Mouse (Mus musculus): ENCODE measurements around the gene Rnase11. TPM values are rescaled to one million over a fixed set of nuclear protein-coding genes. Genes with fewer than 3 reads are reported as not detected.

Gene Rnase11
- polyA plus RNA-seq, 1 experiment: not detected

- H3K27ac ChIP-seq (ENCODE audit: control insufficient read depth, insufficient read depth, low read depth, low read length, poor library complexity): peak within 1 kb of the TSS; percentile 92
- WGBS: 12% methylated on average over 33 of the region's 33 CpGs
- no peak for TF ChIP-seq CTCF (IDR thresholded peaks at IDR 0.05; ENCODE audit: control insufficient read depth, insufficient read depth, low read length)
- TF ChIP-seq POLR2A (IDR thresholded peaks at IDR 0.05; ENCODE audit: borderline replicate concordance, control insufficient read depth, low read depth, low read length): 0 out of 2 replicates have a peak, but pooled peaks have one; percentile 7
- H3K4me1 ChIP-seq (ENCODE audit: control insufficient read depth, insufficient read depth, low read length): peaks cover 3% of the 10 kb centered on the region; the same call in 1 of the 2 replicates
- H3K4me3 ChIP-seq (replicated peaks; ENCODE audit: control insufficient read depth, low read depth, low read length): peak within 1 kb of the TSS; percentile 75
These were observed 41.2 kb upstream of the Rnase11 start, which contains the start of the genes Rnase4 and Ang for GRCm38 (mm10) chr14:51090921-51091900. TSS of gene Rnase4 (plus strand) at chr14:51091077. TSS of gene Ang (plus strand) at chr14:51091150.

- Histone ChIP-seq H3K4me3 (replicated peaks; ENCODE audit: control insufficient read depth, low read depth, low read length) (peak overlapping the region; percentile 75), H3K27ac (ENCODE audit: control insufficient read depth, insufficient read depth, low read depth, low read length, poor library complexity) (peak overlapping the region; percentile 92), H3K4me1 (ENCODE audit: control insufficient read depth, insufficient read depth, low read length) (peaks cover 3% of the 10 kb centered on the region; the same call in 1 of the 2 replicates)
- under 1% methylated on average over 27 of the region's 27 CpGs for WGBS
- peak; percentile 35; the same call in 1 of the 2 replicates for TF ChIP-seq POLR2A (IDR thresholded peaks at IDR 0.05; ENCODE audit: borderline replicate concordance, control insufficient read depth, low read depth, low read length)
- TF ChIP-seq CTCF (IDR thresholded peaks at IDR 0.05; ENCODE audit: control insufficient read depth, insufficient read depth, low read length): no peak
These were observed 40.3 kb upstream of the Rnase11 start for GRCm38 (mm10) chr14:51090077-51090781.

GRCm38 (mm10) chr14:51089674-51090076, 39.7 kb upstream of the Rnase11 start:
- WGBS: under 1% methylated on average over 15 of the region's 15 CpGs
- TF ChIP-seq CTCF (IDR thresholded peaks at IDR 0.05; ENCODE audit: control insufficient read depth, insufficient read depth, low read length) (no peak), POLR2A (IDR thresholded peaks at IDR 0.05; ENCODE audit: borderline replicate concordance, control insufficient read depth, low read depth, low read length) (no peak)
- H3K27ac ChIP-seq (ENCODE audit: control insufficient read depth, insufficient read depth, low read depth, low read length, poor library complexity): no peak overlapping the region
- peaks cover 3% of the 10 kb centered on the region; the same call in 1 of the 2 replicates for H3K4me1 ChIP-seq (ENCODE audit: control insufficient read depth, insufficient read depth, low read length)
- peak overlapping the region; percentile 75 for H3K4me3 ChIP-seq (replicated peaks; ENCODE audit: control insufficient read depth, low read depth, low read length)

- peaks cover 1% of the 10 kb centered on the region; the same call in 1 of the 2 replicates for H3K4me1 ChIP-seq (ENCODE audit: control insufficient read depth, insufficient read depth, low read length)
- peak overlapping the region; percentile 75 for H3K4me3 ChIP-seq (replicated peaks; ENCODE audit: control insufficient read depth, low read depth, low read length)
- H3K27ac ChIP-seq (ENCODE audit: control insufficient read depth, insufficient read depth, low read depth, low read length, poor library complexity): peak overlapping the region; percentile 51
- peak; percentile 32; the same call in 1 of the 2 replicates for TF ChIP-seq POLR2A (IDR thresholded peaks at IDR 0.05; ENCODE audit: borderline replicate concordance, control insufficient read depth, low read depth, low read length)
- TF ChIP-seq CTCF (IDR thresholded peaks at IDR 0.05; ENCODE audit: control insufficient read depth, insufficient read depth, low read length): no peak
- WGBS: under 1% methylated on average over 34 of the region's 34 CpGs
These were observed 39.2 kb upstream of the Rnase11 start for GRCm38 (mm10) chr14:51088970-51089673.

GRCm38 (mm10) chr14:51088166-51088969, 38.4 kb upstream of the Rnase11 start:
- 3% methylated on average over 23 of the region's 23 CpGs for WGBS

GRCm38 (mm10) chr14:51087762-51088161, 37.8 kb upstream of the Rnase11 start:
- H3K4me3 ChIP-seq (replicated peaks; ENCODE audit: control insufficient read depth, low read depth, low read length): no peak overlapping the region
- 38% methylated on average over 9 of the region's 9 CpGs for WGBS
- no peak overlapping the region for H3K27ac ChIP-seq (ENCODE audit: control insufficient read depth, insufficient read depth, low read depth, low read length, poor library complexity)
- no peak for TF ChIP-seq CTCF (IDR thresholded peaks at IDR 0.05; ENCODE audit: control insufficient read depth, insufficient read depth, low read length)
- TF ChIP-seq POLR2A (IDR thresholded peaks at IDR 0.05; ENCODE audit: borderline replicate concordance, control insufficient read depth, low read depth, low read length): no peak
- H3K4me1 ChIP-seq (ENCODE audit: control insufficient read depth, insufficient read depth, low read length): no peaks in the 10 kb centered on the region

More at GRCm38 (mm10) chr14:51088166-51088969, 38.4 kb upstream of the Rnase11 start:
- H3K4me3 ChIP-seq (replicated peaks; ENCODE audit: control insufficient read depth, low read depth, low read length): peak overlapping the region; percentile 75
- TF ChIP-seq POLR2A (IDR thresholded peaks at IDR 0.05; ENCODE audit: borderline replicate concordance, control insufficient read depth, low read depth, low read length): no peak
- no peak for TF ChIP-seq CTCF (IDR thresholded peaks at IDR 0.05; ENCODE audit: control insufficient read depth, insufficient read depth, low read length)
- H3K27ac ChIP-seq (ENCODE audit: control insufficient read depth, insufficient read depth, low read depth, low read length, poor library complexity): peak overlapping the region; percentile 51
- no peaks in the 10 kb centered on the region for H3K4me1 ChIP-seq (ENCODE audit: control insufficient read depth, insufficient read depth, low read length)

- 82% methylated on average over 4 of the region's 4 CpGs for WGBS
- Histone ChIP-seq H3K4me3 (replicated peaks; ENCODE audit: control insufficient read depth, low read depth, low read length) (no peak overlapping the region), H3K4me1 (ENCODE audit: control insufficient read depth, insufficient read depth, low read length) (no peaks in the 10 kb centered on the region), H3K27ac (ENCODE audit: control insufficient read depth, insufficient read depth, low read depth, low read length, poor library complexity) (no peak overlapping the region)
- TF ChIP-seq CTCF (IDR thresholded peaks at IDR 0.05; ENCODE audit: control insufficient read depth, insufficient read depth, low read length) (no peak), POLR2A (IDR thresholded peaks at IDR 0.05; ENCODE audit: borderline replicate concordance, control insufficient read depth, low read depth, low read length) (no peak)
These were observed 35.9 kb upstream of the Rnase11 start for GRCm38 (mm10) chr14:51085911-51086310.

Data from bone marrow, adult 2 months (tissue).